ENCODE assay signal across 8 mouse cellular contexts in the genomic region with DNA sequence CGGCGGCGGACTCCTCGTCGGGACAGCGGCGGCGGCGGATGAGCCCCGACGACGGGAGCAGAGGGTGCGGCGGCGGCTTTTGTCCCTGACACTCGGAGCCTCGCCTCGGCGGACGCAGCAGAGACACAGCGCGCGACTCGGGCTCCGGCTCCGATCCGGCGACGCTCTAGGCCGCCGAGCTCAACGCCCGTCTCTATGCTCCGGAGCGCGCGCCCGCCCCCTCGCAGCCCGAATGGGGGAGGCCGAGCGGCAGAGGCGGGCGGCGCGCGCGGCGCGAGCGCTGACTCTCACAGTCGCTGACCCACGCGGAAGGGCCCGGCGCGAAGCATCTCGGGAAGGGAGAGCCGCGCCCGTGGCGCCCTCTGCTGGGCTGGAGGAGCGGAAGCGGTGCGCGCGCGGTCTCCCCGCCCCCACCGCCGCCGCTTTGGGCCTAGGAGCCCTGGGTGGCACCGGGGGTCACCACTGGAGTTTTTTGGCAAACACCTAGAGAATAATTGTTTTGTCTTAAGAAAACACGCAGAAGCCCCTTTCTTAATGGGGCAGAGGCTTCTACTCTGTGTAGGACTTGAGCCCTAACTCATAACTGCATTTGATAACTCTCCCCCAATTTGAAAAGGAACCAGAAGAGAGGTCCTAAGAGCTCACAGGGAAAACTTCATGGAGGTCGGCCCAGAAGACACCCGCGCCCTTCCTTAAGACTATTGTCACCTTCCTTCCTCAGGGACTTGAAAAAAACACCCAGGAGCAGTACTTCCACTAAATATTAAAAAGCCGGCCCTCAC. TPM values are rescaled to one million over a fixed set of nuclear protein-coding genes. Genes with fewer than 3 reads are reported as not detected.
DNase-seq lines count a peak whose midpoint lies in the region; ATAC-seq lines count a peak whose summit lies in the region.

A gene (minus strand): TSS at position 351 of the 782 bp plus-strand sequence.

- peak within 1 kb of the TSS; percentile 93 for H3K27ac ChIP-seq in intestine, embryonic 14.5 days (ENCODE audit: low read depth)

- intact Hi-C loops in left cerebral cortex, postnatal 14 days (cut with DNase I), result loop anchor here (2.0 kb wide), 1 partner anchor 55 kb away; no protein-coding TSS in a partner anchor

- WGBS in intestine, embryonic 14.5 days, result 2% methylated on average over 69 of the region's 78 CpGs

- peak within 1 kb of the TSS; percentile 91 for H3K4me2 ChIP-seq in intestine, embryonic 14.5 days (ENCODE audit: low read length)

- H3K27me3 ChIP-seq in intestine, embryonic 14.5 days (replicated peaks; ENCODE audit: control insufficient read depth, insufficient read depth, low read length), result no peaks in the 10 kb centered on the region

- H3K9me3 ChIP-seq in intestine, embryonic 14.5 days (ENCODE audit: control insufficient read depth, low read length), result no peaks in the 10 kb centered on the region

- H3K36me3 ChIP-seq in intestine, embryonic 14.5 days (ENCODE audit: control insufficient read depth, insufficient read depth, low read length), result peaks cover 26% of the 10 kb centered on the region

- H3K9ac ChIP-seq in intestine, embryonic 14.5 days (ENCODE audit: low read length), result peak within 1 kb of the TSS; percentile 98

- peak; percentile 94 for ATAC-seq in intestine, embryonic 14.5 days (replicated peaks; ENCODE audit: low FRiP score, low TSS enrichment, low read depth)

- peaks cover 18% of the 10 kb centered on the region for H3K4me1 ChIP-seq in intestine, embryonic 14.5 days (replicated peaks; ENCODE audit: control insufficient read depth, insufficient read depth, low read length)

- peak; percentile 98 to 99 for DNase-seq in adrenal gland, adult (ENCODE audit: inconsistent age in 2 of 2, low spot score in 1 of 2)
- peak; percentile 98 for DNase-seq in embryo, embryonic 10.5 days (ENCODE audit: low spot score)
- DNase-seq in gastrocnemius, postnatal 25 days, result peak; percentile 98
- peak; percentile 97 for DNase-seq in intestine, embryonic 14.5 days (ENCODE audit: low spot score)
- DNase-seq in left cerebral cortex, postnatal 14 days (ENCODE audit: low spot score in 2 of 2), result peak; percentile 98
- peak; percentile 98 for DNase-seq in mesoderm, embryonic 11.5 days (ENCODE audit: low read depth, low spot score)
- DNase-seq in right cerebral cortex, postnatal 36 days (ENCODE audit: low spot score in 2 of 2), result peak; percentile 88 to 93
- DNase-seq in yolk sac, embryonic 10.5 days (ENCODE audit: low spot score), result peak; percentile 94

- H3K4me3 ChIP-seq in intestine, embryonic 14.5 days (ENCODE audit: low read depth, low read length), result peak within 1 kb of the TSS; percentile 64

RNA-seq across cellular contexts. Expression of the gene that starts here (rescaled TPM):
- 10 to 100 TPM; 22.6 to 24.2 TPM for total RNA-seq in gastrocnemius, postnatal 25 days (2021)
- 100 and 111 TPM in 2 replicates for polyA plus RNA-seq in intestine, embryonic 14.5 days (2014; fragmentation: Nextera tagmentation; extraction: Ambion mirVana)
- total RNA-seq in left cerebral cortex, postnatal 14 days (2021), result 10 to 100 TPM; 40.8 to 44.5 TPM

Comparison
In these comparisons a context has a peak if more than half of its experiments do, and no peak if none do; other contexts are left out.
1. Peak in every context shown above with its lines: DNase-seq, ATAC-seq, H3K4me3 ChIP-seq and H3K27ac ChIP-seq.